8 mouse cellular contexts compared by ENCODE assay signal in genomic region chr16:20098866-20099629, GRCm38 (mm10). TPM values are rescaled to one million over a fixed set of nuclear protein-coding genes. Genes with fewer than 3 reads are reported as not detected.
DNase-seq lines count a peak whose midpoint lies in the region; ATAC-seq and TF ChIP-seq lines count a peak whose summit lies in the region.

No protein-coding gene starts in this region.

- ATAC-seq in forebrain, embryonic 16.5 days = no peak
- ATAC-seq in liver, embryonic 15.5 days (ENCODE audit: insufficient read depth) = no peak

- peak; percentile 42 for TF ChIP-seq CTCF in heart, adult 2 months (IDR thresholded peaks at IDR 0.05)

- peak overlapping the region; percentile 64 for H3K4me2 ChIP-seq in forebrain, embryonic 16.5 days (ENCODE audit: low read length)
- peak overlapping the region; percentile 94; the same call in 1 of the 2 replicates for H3K4me2 ChIP-seq in liver, embryonic 15.5 days

- no peak for TF ChIP-seq POLR2A in heart, adult 2 months (IDR thresholded peaks at IDR 0.05; ENCODE audit: insufficient read depth, low read depth, low read length)

- DNase-seq in heart, adult 2 months = peak in 1 of 2 experiments; percentile 38
- DNase-seq in heart, postnatal 36 days = no peak
- DNase-seq in ES-CJ7 (ENCODE audit: low read depth, low spot score) = peak; percentile 55
- DNase-seq in thymus, postnatal 10 days (ENCODE audit: low spot score in 2 of 2) = peak; percentile 13 to 14
- DNase-seq in right cerebral cortex, postnatal 14 days = no peak
- DNase-seq in frontal cortex, adult 2 months (ENCODE audit: extremely low spot score in 1 of 2, low spot score in 1 of 2) = no peak

- intact Hi-C loops in heart, adult 2 months (cut with DNase I) = loop anchor here (5.0 to 10.0 kb wide), 5 partner anchors 67 to 374 kb away; partner anchors contain the start of genes Klhl6 and Parl
- intact Hi-C loops in heart, postnatal 36 days (cut with DNase I) = loop anchor here (5.0 kb wide), 3 partner anchors 43 to 117 kb away; partner anchors contain the start of genes Klhl6 and Yeats2

- no peak overlapping the region for H3K9ac ChIP-seq in heart, adult 2 months (ENCODE audit: low read depth, low read length)
- no peak overlapping the region for H3K9ac ChIP-seq in forebrain, embryonic 16.5 days (replicated peaks; ENCODE audit: low read depth, low read length)
- no peak overlapping the region for H3K9ac ChIP-seq in liver, embryonic 15.5 days

- peaks cover 9% of the 10 kb centered on the region for H3K4me1 ChIP-seq in heart, adult 2 months (ENCODE audit: control insufficient read depth, insufficient read depth, low read length)
- peaks cover 10% of the 10 kb centered on the region for H3K4me1 ChIP-seq in forebrain, embryonic 16.5 days (replicated peaks; ENCODE audit: control insufficient read depth, insufficient read depth, low read length)
- peaks cover 13% of the 10 kb centered on the region for H3K4me1 ChIP-seq in liver, embryonic 15.5 days (replicated peaks)

- peaks cover 33% of the 10 kb centered on the region for H3K36me3 ChIP-seq in heart, adult 2 months (ENCODE audit: control insufficient read depth, insufficient read depth, low read length)
- H3K36me3 ChIP-seq in forebrain, embryonic 16.5 days (ENCODE audit: control insufficient read depth, insufficient read depth) = peaks cover 20% of the 10 kb centered on the region
- H3K36me3 ChIP-seq in liver, embryonic 15.5 days (replicated peaks) = peaks cover 6% of the 10 kb centered on the region

- peaks cover 10% of the 10 kb centered on the region for H3K9me3 ChIP-seq in forebrain, embryonic 16.5 days (ENCODE audit: control insufficient read depth, low read length)
- H3K9me3 ChIP-seq in liver, embryonic 15.5 days (replicated peaks) = no peaks in the 10 kb centered on the region

- WGBS in heart, adult 2 months = 50% methylated on average over 6 of the region's 6 CpGs
- 91% methylated on average over 6 of the region's 6 CpGs for WGBS in forebrain, embryonic 16.5 days
- 89% methylated on average over 6 of the region's 6 CpGs for WGBS in liver, embryonic 15.5 days (ENCODE audit: insufficient replicate concordance)

- H3K27me3 ChIP-seq in heart, adult 2 months (ENCODE audit: control insufficient read depth, insufficient read depth, low read length) = no peaks in the 10 kb centered on the region
- no peaks in the 10 kb centered on the region for H3K27me3 ChIP-seq in forebrain, embryonic 16.5 days (replicated peaks; ENCODE audit: control insufficient read depth, insufficient read depth, low read length)
- no peaks in the 10 kb centered on the region for H3K27me3 ChIP-seq in liver, embryonic 15.5 days

- H3K79me2 ChIP-seq in heart, adult 2 months (replicated peaks; ENCODE audit: control insufficient read depth, insufficient read depth, low read length) = peaks cover 5% of the 10 kb centered on the region

- H3K4me3 ChIP-seq in heart, adult 2 months = peak overlapping the region; percentile 100
- no peak overlapping the region for H3K4me3 ChIP-seq in forebrain, embryonic 16.5 days (replicated peaks; ENCODE audit: low read length)
- no peak overlapping the region for H3K4me3 ChIP-seq in liver, embryonic 15.5 days (replicated peaks)

- peak overlapping the region; percentile 100 for H3K27ac ChIP-seq in heart, adult 2 months
- no peak overlapping the region for H3K27ac ChIP-seq in forebrain, embryonic 16.5 days (ENCODE audit: low read length)
- no peak overlapping the region for H3K27ac ChIP-seq in liver, embryonic 15.5 days (replicated peaks)

- no peak for TF ChIP-seq EP300 in heart, adult 2 months (IDR thresholded peaks at IDR 0.05; ENCODE audit: insufficient read depth, low read depth, low read length)

RNA-seq across cellular contexts. Expression of gene Klhl24, which starts 1.7 kb away (rescaled TPM):
- total RNA-seq in heart, adult 2 months (2021) = 100 to 1,000 TPM; 256 to 323 TPM
- 43.7 and 107 TPM in 2 replicates for polyA plus RNA-seq in heart, adult 2 months (2012; rRNA removed)
- total RNA-seq in heart, postnatal 36 days (2021) = 100 to 1,000 TPM; 344 to 350 TPM
- 69.5 and 81.2 TPM in 2 replicates for polyA plus RNA-seq in forebrain, embryonic 16.5 days (2015; fragmentation: Nextera tagmentation; extraction: Ambion mirVana)
- polyA plus RNA-seq in liver, embryonic 15.5 days (2015; fragmentation: Nextera tagmentation; extraction: Ambion mirVana) = 5.5 and 6.2 TPM in 2 replicates
- polyA plus RNA-seq in frontal cortex, adult 2 months (2012; rRNA removed) = 35.1 and 36.4 TPM in 2 replicates

RNA-seq across cellular contexts. Expression of gene Yeats2, which starts 41.8 kb away (rescaled TPM):
- 1 to 10 TPM; 7.7 to 8.7 TPM for total RNA-seq in heart, adult 2 months (2021)
- polyA plus RNA-seq in heart, adult 2 months (2012; rRNA removed) = 7.2 and 15.4 TPM in 2 replicates
- 10 to 100 TPM; 10.3 to 12.3 TPM for total RNA-seq in heart, postnatal 36 days (2021)
- 25.6 and 28.9 TPM in 2 replicates for polyA plus RNA-seq in forebrain, embryonic 16.5 days (2015; fragmentation: Nextera tagmentation; extraction: Ambion mirVana)
- 4.7 and 5.1 TPM in 2 replicates for polyA plus RNA-seq in liver, embryonic 15.5 days (2015; fragmentation: Nextera tagmentation; extraction: Ambion mirVana)
- polyA plus RNA-seq in frontal cortex, adult 2 months (2012; rRNA removed) = 36.4 and 38.4 TPM in 2 replicates

Comparison
In these comparisons a context has a peak if more than half of its experiments do, and no peak if none do; other contexts are left out.
1. DNase-seq: peak in ES-CJ7 (single experiment) and thymus, postnatal 10 days (2 of 2); none in heart, postnatal 36 days (0 of 2), right cerebral cortex, postnatal 14 days (single experiment) and frontal cortex, adult 2 months (0 of 2).